Mouse (Mus musculus): ENCODE data around the gene Pdha2. TPM values are rescaled to one million over a fixed set of nuclear protein-coding genes. Genes with fewer than 3 reads are reported as not detected.

Pdha2 gene
- polyA plus RNA-seq (2012; rRNA removed), result not detected in 2 replicates

- Histone ChIP-seq H3K4me1 (replicated peaks; ENCODE audit: control insufficient read depth, insufficient read depth, low read length) (no peaks in the 10 kb centered on the region), H3K36me3 (ENCODE audit: control insufficient read depth, insufficient read depth, low read length) (no peaks in the 10 kb centered on the region), H3K27ac (ENCODE audit: control insufficient read depth, insufficient read depth, low read length) (no peak within 1 kb of the TSS), H3K27me3 (ENCODE audit: control insufficient read depth, insufficient read depth, low read length) (no peaks in the 10 kb centered on the region), H3K4me3 (ENCODE audit: control insufficient read depth, insufficient read depth, low read length) (no peak within 1 kb of the TSS)
- 90% methylated on average over 5 of the region's 5 CpGs for WGBS
- TF ChIP-seq CTCF (IDR thresholded peaks at IDR 0.05; ENCODE audit: borderline replicate concordance, control insufficient read depth, extremely low read depth, insufficient read depth, low read length, poor library complexity) (no peak), POLR2A (IDR thresholded peaks at IDR 0.05; ENCODE audit: control insufficient read depth, extremely low read depth, insufficient read depth, low read length, poor library complexity) (no peak)
- no peak for DNase-seq
Measured at GRCm38 (mm10) chr3:141212255-141212654, at the start of gene Pdha2. Gene Pdha2, minus strand, starts transcription at chr3:141212355.

- Histone ChIP-seq H3K27ac (ENCODE audit: control insufficient read depth, insufficient read depth, low read length) (no peak overlapping the region), H3K27me3 (ENCODE audit: control insufficient read depth, insufficient read depth, low read length) (no peaks in the 10 kb centered on the region), H3K4me1 (replicated peaks; ENCODE audit: control insufficient read depth, insufficient read depth, low read length) (no peaks in the 10 kb centered on the region), H3K36me3 (ENCODE audit: control insufficient read depth, insufficient read depth, low read length) (no peaks in the 10 kb centered on the region), H3K4me3 (ENCODE audit: control insufficient read depth, insufficient read depth, low read length) (no peak overlapping the region)
- 92% methylated on average over 1 of the region's 1 CpGs for WGBS
- DNase-seq, result no peak
- TF ChIP-seq POLR2A (IDR thresholded peaks at IDR 0.05; ENCODE audit: control insufficient read depth, extremely low read depth, insufficient read depth, low read length, poor library complexity) (no peak), CTCF (IDR thresholded peaks at IDR 0.05; ENCODE audit: borderline replicate concordance, control insufficient read depth, extremely low read depth, insufficient read depth, low read length, poor library complexity) (no peak)
Measured at GRCm38 (mm10) chr3:141260518-141260917, 48.4 kb upstream of the Pdha2 start.

- no peak overlapping the region for H3K4me3 ChIP-seq (ENCODE audit: control insufficient read depth, insufficient read depth, low read length)
- no peak for DNase-seq
- H3K4me1 ChIP-seq (replicated peaks; ENCODE audit: control insufficient read depth, insufficient read depth, low read length), result no peaks in the 10 kb centered on the region
- H3K36me3 ChIP-seq (ENCODE audit: control insufficient read depth, insufficient read depth, low read length), result no peaks in the 10 kb centered on the region
- 88% methylated on average over 1 of the region's 1 CpGs for WGBS
- TF ChIP-seq CTCF (IDR thresholded peaks at IDR 0.05; ENCODE audit: borderline replicate concordance, control insufficient read depth, extremely low read depth, insufficient read depth, low read length, poor library complexity), result no peak
- TF ChIP-seq POLR2A (IDR thresholded peaks at IDR 0.05; ENCODE audit: control insufficient read depth, extremely low read depth, insufficient read depth, low read length, poor library complexity), result no peak
- no peaks in the 10 kb centered on the region for H3K27me3 ChIP-seq (ENCODE audit: control insufficient read depth, insufficient read depth, low read length)
- H3K27ac ChIP-seq (ENCODE audit: control insufficient read depth, insufficient read depth, low read length), result no peak overlapping the region
Measured at GRCm38 (mm10) chr3:141251440-141251839, 39.3 kb upstream of the Pdha2 start.

- TF ChIP-seq POLR2A (IDR thresholded peaks at IDR 0.05; ENCODE audit: control insufficient read depth, extremely low read depth, insufficient read depth, low read length, poor library complexity) (no peak), CTCF (IDR thresholded peaks at IDR 0.05; ENCODE audit: borderline replicate concordance, control insufficient read depth, extremely low read depth, insufficient read depth, low read length, poor library complexity) (no peak)
- Histone ChIP-seq H3K27ac (ENCODE audit: control insufficient read depth, insufficient read depth, low read length) (no peak overlapping the region), H3K36me3 (ENCODE audit: control insufficient read depth, insufficient read depth, low read length) (no peaks in the 10 kb centered on the region), H3K4me1 (replicated peaks; ENCODE audit: control insufficient read depth, insufficient read depth, low read length) (no peaks in the 10 kb centered on the region), H3K27me3 (ENCODE audit: control insufficient read depth, insufficient read depth, low read length) (no peaks in the 10 kb centered on the region), H3K4me3 (ENCODE audit: control insufficient read depth, insufficient read depth, low read length) (no peak overlapping the region)
- WGBS, result 87% methylated on average over 5 of the region's 5 CpGs
- no peak for DNase-seq
Measured at GRCm38 (mm10) chr3:141244725-141245298, 32.7 kb upstream of the Pdha2 start.

GRCm38 (mm10) chr3:141238071-141238470 is 25.9 kb upstream of the Pdha2 start:
- no peak overlapping the region for H3K27ac ChIP-seq (ENCODE audit: control insufficient read depth, insufficient read depth, low read length)
- no peak for DNase-seq
- H3K27me3 ChIP-seq (ENCODE audit: control insufficient read depth, insufficient read depth, low read length), result no peaks in the 10 kb centered on the region
- 82% methylated on average over 2 of the region's 2 CpGs for WGBS
- H3K36me3 ChIP-seq (ENCODE audit: control insufficient read depth, insufficient read depth, low read length), result no peaks in the 10 kb centered on the region
- H3K4me3 ChIP-seq (ENCODE audit: control insufficient read depth, insufficient read depth, low read length), result no peak overlapping the region
- H3K4me1 ChIP-seq (replicated peaks; ENCODE audit: control insufficient read depth, insufficient read depth, low read length), result no peaks in the 10 kb centered on the region
- TF ChIP-seq POLR2A (IDR thresholded peaks at IDR 0.05; ENCODE audit: control insufficient read depth, extremely low read depth, insufficient read depth, low read length, poor library complexity) (no peak), CTCF (IDR thresholded peaks at IDR 0.05; ENCODE audit: borderline replicate concordance, control insufficient read depth, extremely low read depth, insufficient read depth, low read length, poor library complexity) (no peak)

- Histone ChIP-seq H3K27ac (ENCODE audit: control insufficient read depth, insufficient read depth, low read length) (no peak overlapping the region), H3K27me3 (ENCODE audit: control insufficient read depth, insufficient read depth, low read length) (no peaks in the 10 kb centered on the region), H3K4me1 (replicated peaks; ENCODE audit: control insufficient read depth, insufficient read depth, low read length) (no peaks in the 10 kb centered on the region), H3K4me3 (ENCODE audit: control insufficient read depth, insufficient read depth, low read length) (no peak overlapping the region), H3K36me3 (ENCODE audit: control insufficient read depth, insufficient read depth, low read length) (no peaks in the 10 kb centered on the region)
- TF ChIP-seq CTCF (IDR thresholded peaks at IDR 0.05; ENCODE audit: borderline replicate concordance, control insufficient read depth, extremely low read depth, insufficient read depth, low read length, poor library complexity), result no peak
- TF ChIP-seq POLR2A (IDR thresholded peaks at IDR 0.05; ENCODE audit: control insufficient read depth, extremely low read depth, insufficient read depth, low read length, poor library complexity), result no peak
- no peak for DNase-seq
- 68% methylated on average over 2 of the region's 2 CpGs for WGBS
Measured at GRCm38 (mm10) chr3:141229148-141229547, 17.0 kb upstream of the Pdha2 start.

- Histone ChIP-seq H3K27me3 (ENCODE audit: control insufficient read depth, insufficient read depth, low read length) (no peaks in the 10 kb centered on the region), H3K4me3 (ENCODE audit: control insufficient read depth, insufficient read depth, low read length) (no peak overlapping the region), H3K27ac (ENCODE audit: control insufficient read depth, insufficient read depth, low read length) (no peak overlapping the region), H3K4me1 (replicated peaks; ENCODE audit: control insufficient read depth, insufficient read depth, low read length) (no peaks in the 10 kb centered on the region), H3K36me3 (ENCODE audit: control insufficient read depth, insufficient read depth, low read length) (no peaks in the 10 kb centered on the region)
- TF ChIP-seq POLR2A (IDR thresholded peaks at IDR 0.05; ENCODE audit: control insufficient read depth, extremely low read depth, insufficient read depth, low read length, poor library complexity) (no peak), CTCF (IDR thresholded peaks at IDR 0.05; ENCODE audit: borderline replicate concordance, control insufficient read depth, extremely low read depth, insufficient read depth, low read length, poor library complexity) (no peak)
- WGBS, result 59% methylated on average over 1 of the region's 1 CpGs
- DNase-seq, result no peak
Measured at GRCm38 (mm10) chr3:141222339-141222738, 10.2 kb upstream of the Pdha2 start.

Measured in thymus, adult 2 months (tissue).